Mouse (Mus musculus) heart, adult 2 months (tissue): ENCODE results near the gene Sypl2. TPM values are rescaled to one million over a fixed set of nuclear protein-coding genes. Genes with fewer than 3 reads are reported as not detected.

Source experiments
- DNase-seq, 2 experiments: peaks; one replicate each; pipeline ENCODE4 v3.0.0; 2021
- H3K27ac ChIP-seq: fragments of 200-600 bp; 2 replicates; pipeline ENCODE4 v1.8.1; 2022
- H3K27me3 ChIP-seq: fragments of 200-500 bp; 2 replicates; pipeline ENCODE4 v1.6.1; 2012; ENCODE audit warnings: mild to moderate bottlenecking, low read length, inconsistent platforms, mixed read lengths; ENCODE audit not compliant: control insufficient read depth, insufficient read depth
- H3K36me3 ChIP-seq: fragments of 200-500 bp; 2 replicates; pipeline ENCODE4 v1.6.1; 2012; ENCODE audit warnings: low read length, inconsistent platforms; ENCODE audit not compliant: control insufficient read depth, insufficient read depth
- H3K4me1 ChIP-seq: fragments of 200-500 bp; 2 replicates; pipeline ENCODE4 v1.6.1; 2011; ENCODE audit warnings: low read length; ENCODE audit not compliant: control insufficient read depth, insufficient read depth
- H3K4me3 ChIP-seq: fragments of 200-600 bp; 2 replicates; pipeline ENCODE4 v1.8.1; 2022
- H3K79me2 ChIP-seq: fragments of 200-500 bp; replicated peaks from 2 replicates; pipeline ENCODE4 v1.6.1; 2012; ENCODE audit warnings: mild to moderate bottlenecking, inconsistent platforms, low read length, moderate library complexity, mixed read lengths; ENCODE audit not compliant: control insufficient read depth, insufficient read depth
- H3K9ac ChIP-seq: fragments of 200-500 bp; 2 replicates; pipeline ENCODE4 v1.6.1; 2012; ENCODE audit warnings: low read depth, mild to moderate bottlenecking, control low read depth, inconsistent platforms, low read length, mixed read lengths
- CTCF ChIP-seq: fragments of 200-600 bp; IDR thresholded peaks from 2 replicates; pipeline ENCODE4 v1.8.1; 2022; ENCODE audit warnings: antibody characterized with exemption, mild to moderate bottlenecking, moderate library complexity
- EP300 ChIP-seq: fragments of 200-500 bp; IDR thresholded peaks from 2 replicates; pipeline ENCODE4 v1.6.1; 2011; ENCODE audit warnings: low read depth, low read length, control low read depth; ENCODE audit not compliant: insufficient read depth
- POLR2A ChIP-seq: fragments of 200-500 bp; IDR thresholded peaks from 2 replicates; pipeline ENCODE4 v1.6.1; 2011; ENCODE audit warnings: mild to moderate bottlenecking, low read depth, low read length, control low read depth; ENCODE audit not compliant: insufficient read depth
- WGBS: fragments of 180-500 bp; shearing (Covaris S2); methylation state at CpG from one replicate; pipeline ENCODE4 v1.1.7; 2018; 5-methylcytosine and 5-hydroxymethylcytosine counted together
- intact Hi-C: fragments of 180-260 bp; cut with DNase I; formaldehyde crosslinking; loops from one replicate; pipeline ENCODE4 v1.15.1; 2025
- polyA plus RNA-seq: library from polyadenylated mRNA; depleted of rRNA; stranded (reverse); fragments of >200 nt; gene quantifications from 2 replicates; pipeline ENCODE4 v1.2.3, GENCODE M21; 2012
- total RNA-seq, 2 experiments: library from RNA; stranded (reverse); gene quantifications; 2 replicates each; pipeline ENCODE4 v1.2.3; 2021

Sypl2 gene
- total and polyA plus RNA-seq, 3 experiments, result 0.64 to 1.2 (median 0.77) TPM

DNA sequence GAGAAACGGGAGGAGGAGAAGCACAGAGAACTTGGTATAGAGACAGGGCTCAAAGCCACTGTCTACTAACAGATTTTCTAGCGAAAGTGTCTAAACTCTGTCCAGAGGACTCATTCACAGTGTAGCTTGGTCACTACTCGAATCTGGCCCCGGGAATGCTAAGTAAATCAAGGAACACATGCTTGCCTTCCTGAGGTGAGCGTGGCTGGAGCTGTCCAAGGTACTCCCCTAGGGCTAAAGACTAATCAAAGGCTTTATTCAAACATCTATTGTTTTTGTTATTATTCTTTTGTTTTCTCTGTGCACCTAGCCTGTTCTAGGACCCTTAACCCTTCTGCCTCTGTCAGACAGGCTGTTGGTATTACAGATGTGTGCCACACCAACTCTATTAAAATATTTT is 11.7 kb downstream of the Sypl2 start:
- Histone ChIP-seq H3K9ac (no peak overlapping the region), H3K27me3 (no peaks in the 10 kb centered on the region), H3K27ac (no peak overlapping the region), H3K4me1 (peaks cover 2% of the 10 kb centered on the region), H3K79me2 (no peaks in the 10 kb centered on the region), H3K4me3 (no peak overlapping the region), H3K36me3 (no peaks in the 10 kb centered on the region)
- no peak for DNase-seq
- TF ChIP-seq POLR2A (no peak), EP300 (no peak), CTCF (no peak)
- WGBS, result 13% methylated on average over 5 of the region's 5 CpGs
- intact Hi-C loops, result loop anchor here (5.0 kb wide), 3 partner anchors 43 to 348 kb away; partner anchors contain the start of genes Psma5 and Tmem167b

DNA sequence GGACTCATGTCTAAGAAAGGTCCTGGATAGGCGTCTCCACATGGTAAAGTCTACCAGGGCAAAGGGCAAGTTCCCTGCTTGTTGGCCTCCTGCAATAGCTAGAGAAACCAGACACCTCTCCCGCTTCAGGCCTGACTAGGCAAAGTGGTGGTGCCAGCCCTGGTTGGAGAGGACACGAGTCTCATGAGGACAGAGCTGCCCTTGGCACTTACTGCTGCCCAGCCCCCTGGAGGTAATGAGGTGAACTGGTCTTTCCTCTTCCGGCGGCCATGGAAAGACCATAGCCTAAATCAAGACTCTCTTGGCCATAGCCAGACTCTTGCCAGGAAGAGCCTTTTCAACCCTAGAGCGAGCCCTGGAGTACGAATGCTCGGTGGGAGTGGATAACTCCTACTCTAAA is 14.0 kb downstream of the Sypl2 start:
- H3K4me3 ChIP-seq, result no peak overlapping the region
- H3K4me1 ChIP-seq, result peaks cover 2% of the 10 kb centered on the region
- no peak overlapping the region for H3K27ac ChIP-seq
- no peaks in the 10 kb centered on the region for H3K79me2 ChIP-seq
- H3K9ac ChIP-seq, result no peak overlapping the region
- no peaks in the 10 kb centered on the region for H3K36me3 ChIP-seq
- no peak for DNase-seq
- H3K27me3 ChIP-seq, result no peaks in the 10 kb centered on the region
- intact Hi-C loops, result loop anchor here (5.0 kb wide), 3 partner anchors 45 to 350 kb away; partner anchors contain the start of genes Psma5 and Tmem167b
- no peak for TF ChIP-seq POLR2A
- 0 out of 2 replicates have a peak, but pooled peaks have one; percentile 11 for TF ChIP-seq CTCF
- 81% methylated on average over 8 of the region's 8 CpGs for WGBS

DNA sequence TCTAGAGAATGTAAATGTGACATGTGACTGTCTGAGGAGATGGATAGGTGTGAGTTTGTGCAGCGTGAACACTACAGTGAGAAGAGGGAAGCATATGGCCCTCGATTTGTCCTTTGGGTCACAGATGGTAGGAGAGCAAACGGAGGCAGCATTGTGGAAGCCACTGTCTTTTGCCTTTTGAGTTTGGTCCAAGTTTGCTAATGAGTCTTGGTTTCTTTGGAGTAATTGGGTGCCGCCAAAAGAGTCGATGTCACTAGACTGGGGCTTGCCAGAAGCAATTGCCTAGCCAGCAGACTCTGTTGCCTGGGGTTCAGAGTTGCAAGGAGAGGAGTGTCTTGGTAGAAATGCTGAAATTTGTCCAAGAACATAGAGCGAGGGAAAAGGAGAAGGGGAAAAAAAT is 14.6 kb downstream of the Sypl2 start:
- peaks cover 2% of the 10 kb centered on the region for H3K4me1 ChIP-seq
- no peak for DNase-seq
- no peak for TF ChIP-seq CTCF
- H3K9ac ChIP-seq, result no peak overlapping the region
- 85% methylated on average over 6 of the region's 6 CpGs for WGBS
- H3K27me3 ChIP-seq, result no peaks in the 10 kb centered on the region
- H3K27ac ChIP-seq, result no peak overlapping the region
- H3K4me3 ChIP-seq, result no peak overlapping the region
- no peaks in the 10 kb centered on the region for H3K36me3 ChIP-seq
- no peaks in the 10 kb centered on the region for H3K79me2 ChIP-seq
- intact Hi-C loops, result loop anchor here (5.0 kb wide), 3 partner anchors 45 to 350 kb away; partner anchors contain the start of genes Psma5 and Tmem167b

DNA sequence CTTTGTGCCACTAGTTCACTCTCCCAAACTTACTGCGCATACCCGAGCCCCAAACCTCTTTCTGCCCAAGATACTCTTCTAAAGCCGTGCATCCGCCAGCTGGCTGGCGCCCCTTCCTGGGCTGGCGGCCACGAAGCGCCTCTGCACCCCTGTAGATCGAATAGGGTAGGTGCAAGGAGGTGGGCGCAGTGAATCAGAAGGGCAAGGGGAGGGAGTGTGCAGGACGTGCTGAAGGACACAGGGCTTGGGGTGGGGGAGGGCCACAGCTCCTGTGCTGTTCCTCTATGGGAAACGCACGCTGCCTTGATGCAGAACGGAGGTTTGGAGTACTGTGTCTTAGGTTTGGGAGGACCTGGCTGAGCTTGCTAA is 15.7 kb downstream of the Sypl2 start, which contains the start of gene Atxn7l2:
Gene Atxn7l2 (minus strand): TSS at position 164 of the 369 bp plus-strand sequence.
- peaks cover 2% of the 10 kb centered on the region for H3K4me1 ChIP-seq
- H3K27ac ChIP-seq, result peak within 1 kb of the TSS; percentile 99
- intact Hi-C loops, result loop anchor here (5.0 kb wide), 3 partner anchors 47 to 352 kb away; partner anchors contain the start of genes Psma5 and Tmem167b
- WGBS, result 0% methylated on average over 14 of the region's 14 CpGs
- peak within 1 kb of the TSS; percentile 83 for H3K4me3 ChIP-seq
- H3K79me2 ChIP-seq, result no peaks in the 10 kb centered on the region
- H3K27me3 ChIP-seq, result no peaks in the 10 kb centered on the region
- peak within 1 kb of the TSS; percentile 75 for H3K9ac ChIP-seq
- TF ChIP-seq CTCF, result peak; percentile 47
- no peak for TF ChIP-seq POLR2A
- DNase-seq, result no peak
- H3K36me3 ChIP-seq, result no peaks in the 10 kb centered on the region

DNA sequence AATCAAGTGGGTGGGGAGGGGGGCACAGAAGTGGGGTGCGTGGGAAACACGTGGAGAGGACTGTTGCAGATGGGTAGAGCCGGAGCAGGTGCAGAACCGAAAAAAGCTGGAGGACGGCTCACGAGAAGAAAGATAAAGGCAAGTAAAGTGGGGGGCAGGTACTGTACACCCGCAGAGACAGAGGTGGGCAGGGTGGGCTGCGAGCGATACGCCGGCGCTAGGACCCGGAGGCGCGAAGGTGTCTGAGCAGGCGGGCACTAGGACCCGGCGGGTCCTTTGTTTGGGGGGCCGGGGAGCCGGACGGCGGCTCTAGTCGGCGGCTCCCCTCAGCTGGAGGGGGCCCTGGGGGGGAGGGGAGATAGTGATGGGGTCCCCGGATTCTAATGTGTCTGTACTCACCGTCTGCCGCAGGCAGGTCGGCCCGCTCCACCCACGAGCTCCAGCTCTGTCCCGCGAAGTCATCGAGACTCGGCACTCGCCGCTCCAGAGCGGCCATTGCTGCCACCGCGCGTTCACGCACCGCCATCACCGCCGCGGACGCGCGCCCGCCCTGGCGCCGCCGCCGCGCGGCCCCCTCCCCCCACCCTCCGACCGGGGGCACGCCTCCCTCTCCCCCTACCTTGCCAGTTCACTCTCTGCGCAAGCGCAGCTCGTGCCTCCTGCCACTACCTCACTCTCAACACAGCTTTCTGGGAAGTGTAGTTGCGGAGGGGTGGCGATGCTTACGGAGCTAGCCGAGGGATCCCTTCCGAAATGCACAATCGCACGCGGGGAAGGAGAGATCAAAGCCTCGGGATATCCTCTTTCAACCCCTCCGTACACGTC is 16.3 kb downstream of the Sypl2 start:
- Histone ChIP-seq H3K4me3 (peak overlapping the region; percentile 83), H3K27ac (peak overlapping the region; percentile 99), H3K27me3 (no peaks in the 10 kb centered on the region), H3K9ac (peak overlapping the region; percentile 75), H3K36me3 (no peaks in the 10 kb centered on the region), H3K79me2 (no peaks in the 10 kb centered on the region), H3K4me1 (peaks cover 2% of the 10 kb centered on the region)
- TF ChIP-seq EP300, result 0 out of 2 replicates have a peak, but pooled peaks have one; percentile 41
- TF ChIP-seq CTCF, result no peak
- TF ChIP-seq POLR2A, result peak; percentile 94
- intact Hi-C loops, result loop anchor here (5.0 kb wide), 3 partner anchors 47 to 352 kb away; partner anchors contain the start of genes Psma5 and Tmem167b
- DNase-seq, result peak; percentile 91 to 96
- under 1% methylated on average over 68 of the region's 72 CpGs for WGBS

DNA sequence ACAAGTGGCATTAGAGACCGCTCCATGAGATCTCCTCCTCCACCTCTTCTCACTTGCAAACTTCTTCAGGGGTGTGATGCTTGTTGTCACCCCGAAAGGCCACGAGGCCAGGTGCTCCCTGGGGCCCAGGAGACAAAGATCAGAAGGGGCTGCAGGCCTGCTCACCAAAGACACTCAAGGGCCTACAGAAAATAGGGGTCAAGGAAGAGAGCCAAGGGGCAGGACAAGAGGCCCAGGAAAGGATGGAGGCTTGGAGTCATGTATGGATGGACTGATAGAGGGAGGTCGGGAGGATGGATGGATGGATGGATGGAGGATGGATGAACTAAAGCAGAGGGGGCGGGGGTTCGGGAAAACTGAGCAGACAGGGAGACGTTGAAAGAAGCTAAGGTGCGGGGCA is 16.9 kb downstream of the Sypl2 start:
- peaks cover 2% of the 10 kb centered on the region for H3K4me1 ChIP-seq
- H3K36me3 ChIP-seq, result no peaks in the 10 kb centered on the region
- peak overlapping the region; percentile 53 for H3K9ac ChIP-seq
- 15% methylated on average over 8 of the region's 8 CpGs for WGBS
- H3K4me3 ChIP-seq, result peak overlapping the region; percentile 83
- H3K27me3 ChIP-seq, result no peaks in the 10 kb centered on the region
- no peak overlapping the region for H3K27ac ChIP-seq
- TF ChIP-seq CTCF (no peak), EP300 (no peak), POLR2A (no peak)
- intact Hi-C loops, result no loop called here
- H3K79me2 ChIP-seq, result no peaks in the 10 kb centered on the region
- DNase-seq, result peak in 1 of 2 experiments; percentile 23
